Mouse (Mus musculus) limb, embryonic 13.5 days (tissue): ENCODE results near the gene Tmem267. TPM values are rescaled to one million over a fixed set of nuclear protein-coding genes. Genes with fewer than 3 reads are reported as not detected.

Source experiments
- ATAC-seq: fragments of 200-750 bp; cut with Nextera tagmentation; 2 replicates; pipeline ENCODE4 v1.8.0; 2017; ENCODE audit warnings: low read depth, moderate number of reproducible peaks, moderate TSS enrichment; ENCODE audit not compliant: low FRiP score
- H3K27ac ChIP-seq: fragments of 300-500 bp; sonication (generic); 2 replicates; pipeline ENCODE4 v1.5.1; 2015; ENCODE audit warnings: inconsistent platforms, mild to moderate bottlenecking, moderate library complexity
- H3K27me3 ChIP-seq: fragments of 300-500 bp; sonication (generic); 2 replicates; pipeline ENCODE4 v1.6.1; 2015; ENCODE audit warnings: mild to moderate bottlenecking, inconsistent platforms
- H3K36me3 ChIP-seq: fragments of 300-500 bp; sonication (generic); 2 replicates; pipeline ENCODE4 v1.6.1; 2015; ENCODE audit warnings: inconsistent platforms, mild to moderate bottlenecking, moderate library complexity
- H3K4me1 ChIP-seq: fragments of 300-500 bp; sonication (generic); 2 replicates; pipeline ENCODE4 v1.6.1; 2015; ENCODE audit warnings: inconsistent platforms
- H3K4me2 ChIP-seq: fragments of 300-500 bp; sonication (generic); replicated peaks from 2 replicates; pipeline ENCODE4 v1.6.1; 2015; ENCODE audit warnings: inconsistent platforms, mild to moderate bottlenecking, moderate library complexity
- H3K4me3 ChIP-seq: fragments of 300-500 bp; sonication (generic); 2 replicates; pipeline ENCODE4 v1.5.1; 2015; ENCODE audit warnings: moderate library complexity, mild to moderate bottlenecking, inconsistent platforms
- H3K9ac ChIP-seq: fragments of 300-500 bp; sonication (generic); 2 replicates; pipeline ENCODE4 v1.6.1; 2015; ENCODE audit warnings: mild to moderate bottlenecking, inconsistent platforms
- H3K9me3 ChIP-seq: fragments of 300-500 bp; sonication (generic); 2 replicates; pipeline ENCODE4 v1.6.1; 2016; ENCODE audit warnings: inconsistent platforms
- WGBS: fragments of 180-500 bp; shearing (Covaris S2); methylation state at CpG from one replicate; pipeline ENCODE4 v1.1.7; 2015; 5-methylcytosine and 5-hydroxymethylcytosine counted together
- polyA plus RNA-seq: library from polyadenylated mRNA; unstranded; fragments of >200 nt; fragmentation: Nextera tagmentation; extraction: Ambion mirVana; gene quantifications from 2 replicates; pipeline ENCODE4 v1.2.1, GENCODE M21; 2015

Gene Tmem267
- polyA plus RNA-seq, 1 experiment from 2014 or later: 2.1 TPM

- Histone ChIP-seq H3K4me3 (no peak overlapping the region), H3K4me1 (no peaks in the 10 kb centered on the region), H3K9ac (no peak overlapping the region), H3K27me3 (no peaks in the 10 kb centered on the region), H3K36me3 (no peaks in the 10 kb centered on the region), H3K4me2 (no peak overlapping the region), H3K27ac (no peak overlapping the region), H3K9me3 (no peaks in the 10 kb centered on the region)
- ATAC-seq: no peak
- 91% methylated on average over 2 of the region's 2 CpGs for WGBS
These were observed 166.9 kb downstream of the Tmem267 start for GRCm38 (mm10) chr13:119654734-119655133.

- no peaks in the 10 kb centered on the region for H3K27me3 ChIP-seq
- 74% methylated on average over 2 of the region's 2 CpGs for WGBS
- H3K4me1 ChIP-seq: no peaks in the 10 kb centered on the region
- H3K27ac ChIP-seq: no peak overlapping the region
- no peaks in the 10 kb centered on the region for H3K9me3 ChIP-seq
- H3K36me3 ChIP-seq: no peaks in the 10 kb centered on the region
- ATAC-seq: no peak
- H3K4me2 ChIP-seq: no peak overlapping the region
- H3K4me3 ChIP-seq: no peak overlapping the region
- no peak overlapping the region for H3K9ac ChIP-seq
These were observed 168.4 kb downstream of the Tmem267 start for GRCm38 (mm10) chr13:119656246-119656645.

- Histone ChIP-seq H3K4me3 (no peak overlapping the region), H3K27me3 (no peaks in the 10 kb centered on the region), H3K36me3 (no peaks in the 10 kb centered on the region), H3K27ac (no peak overlapping the region), H3K4me2 (no peak overlapping the region), H3K4me1 (no peaks in the 10 kb centered on the region), H3K9me3 (no peaks in the 10 kb centered on the region), H3K9ac (no peak overlapping the region)
- ATAC-seq: no peak
- 53% methylated on average over 6 of the region's 6 CpGs for WGBS
These were observed 169.1 kb downstream of the Tmem267 start for GRCm38 (mm10) chr13:119656846-119657416.

Other genes with a start within 250 kb of the Tmem267 start
- 94.3 and 100 TPM in 2 replicates for gene Paip1, start 59.4 kb upstream of the Tmem267 start, polyA plus RNA-seq
- 85.4 and 87.4 TPM in 2 replicates for gene 4833420G17Rik, start 25.3 kb upstream of the Tmem267 start, polyA plus RNA-seq
- 1.7 and 1.8 TPM in 2 replicates for gene 3110070M22Rik, start 344 bp downstream of the Tmem267 start, polyA plus RNA-seq
- gene Ccl28, start 135.8 kb downstream of the Tmem267 start, polyA plus RNA-seq: 0.18 and 0.23 TPM in 2 replicates
- gene Hmgcs1, start 202.3 kb downstream of the Tmem267 start, polyA plus RNA-seq: 146 and 148 TPM in 2 replicates